Mouse (Mus musculus) erythroblast, adult 5-6 weeks (primary cell): ENCODE data around the gene Cars2. TPM values are rescaled to one million over a fixed set of nuclear protein-coding genes. Genes with fewer than 3 reads are reported as not detected.
"Not testable (repeated sequence)": the region's sequence is repeated elsewhere in the genome, so short reads cannot be mapped to it uniquely, and the experiment has no call there.

Source experiments
- ATAC-seq: replicated peaks from 2 replicates; pipeline ENCODE4 v1.8.0; 2016; ENCODE audit warnings: moderate number of reproducible peaks, mild to moderate bottlenecking, moderate TSS enrichment, inconsistent platforms; ENCODE audit not compliant: poor library complexity, low FRiP score, severe bottlenecking
- total RNA-seq, 2 experiments: library from RNA; stranded (forward) in 1 of 2; stranded (reverse) in 1 of 2; fragments of 150-400 nt in 1 of 2; fragments of 200-764, 138-1000 nt in 1 of 2; gene quantifications; 2 replicates each; pipeline versions ENCODE4 v1.2.3 to v1.2.4; 2015 to 2017; ENCODE audit warnings: low replicate concordance in 2 of 2

Gene Cars2
- total RNA-seq, 2 experiments from 2014 or later, result 3.4 to 8.6 TPM

- peak; percentile 77 for ATAC-seq
Observed at GRCm38 (mm10) chr8:11557768-11558629, 7.4 kb upstream of the Cars2 start.

DNA sequence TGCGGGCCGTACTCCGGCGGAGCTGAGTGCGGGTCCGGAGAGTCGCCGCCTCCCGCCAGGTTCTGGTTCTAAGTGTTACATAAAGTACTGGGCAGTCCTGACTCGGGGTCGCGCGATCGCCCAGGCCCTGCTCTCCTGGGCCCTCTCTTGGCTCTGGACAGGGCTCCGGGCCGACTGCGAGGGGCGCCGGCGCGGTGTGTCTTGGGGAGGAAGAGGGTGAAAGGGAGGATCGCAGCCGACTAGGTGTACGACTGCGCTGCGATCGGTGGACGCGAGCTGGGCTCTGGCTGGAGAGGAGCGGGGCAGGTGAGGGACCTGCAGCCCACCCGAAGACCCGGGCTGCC is 6.8 kb upstream of the Cars2 start:
- ATAC-seq, result peak; percentile 1; the same call in 1 of the 2 replicates

DNA sequence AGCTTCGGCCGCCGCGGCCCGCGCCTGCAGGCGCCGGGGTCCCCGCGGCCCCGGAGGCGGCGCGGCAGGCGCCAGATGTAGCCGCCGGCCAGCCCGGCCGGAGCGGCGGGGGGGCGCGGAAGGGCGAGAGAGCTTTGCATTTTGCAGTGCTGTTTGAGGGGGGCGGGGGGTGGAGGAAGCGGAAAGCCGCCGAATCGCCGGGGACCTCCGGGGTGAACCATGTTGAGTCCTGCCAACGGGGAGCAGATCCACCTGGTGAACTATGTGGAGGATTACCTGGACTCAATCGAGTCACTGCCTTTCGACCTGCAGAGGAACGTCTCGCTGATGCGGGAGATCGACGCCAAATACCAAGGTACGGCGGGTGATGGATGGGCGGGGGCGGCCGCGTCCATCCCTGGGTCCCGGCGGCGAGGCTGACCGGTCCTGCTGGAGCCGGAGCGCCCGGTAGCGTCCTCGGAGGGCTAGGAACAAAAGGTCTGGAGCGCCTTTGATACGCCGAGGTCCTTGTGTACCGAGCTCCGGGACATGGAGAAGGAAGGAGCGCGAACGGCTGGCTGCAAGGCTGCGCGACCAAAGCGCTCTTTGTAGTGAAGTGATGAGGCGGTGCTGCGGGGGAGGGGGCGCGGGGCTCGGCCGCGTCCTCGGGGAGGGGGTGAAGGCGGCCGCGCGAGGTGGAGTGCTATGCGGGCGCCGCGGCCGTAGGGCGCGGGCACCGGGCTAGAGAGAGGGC is 6.3 kb upstream of the Cars2 start:
- ATAC-seq, result no peak

DNA sequence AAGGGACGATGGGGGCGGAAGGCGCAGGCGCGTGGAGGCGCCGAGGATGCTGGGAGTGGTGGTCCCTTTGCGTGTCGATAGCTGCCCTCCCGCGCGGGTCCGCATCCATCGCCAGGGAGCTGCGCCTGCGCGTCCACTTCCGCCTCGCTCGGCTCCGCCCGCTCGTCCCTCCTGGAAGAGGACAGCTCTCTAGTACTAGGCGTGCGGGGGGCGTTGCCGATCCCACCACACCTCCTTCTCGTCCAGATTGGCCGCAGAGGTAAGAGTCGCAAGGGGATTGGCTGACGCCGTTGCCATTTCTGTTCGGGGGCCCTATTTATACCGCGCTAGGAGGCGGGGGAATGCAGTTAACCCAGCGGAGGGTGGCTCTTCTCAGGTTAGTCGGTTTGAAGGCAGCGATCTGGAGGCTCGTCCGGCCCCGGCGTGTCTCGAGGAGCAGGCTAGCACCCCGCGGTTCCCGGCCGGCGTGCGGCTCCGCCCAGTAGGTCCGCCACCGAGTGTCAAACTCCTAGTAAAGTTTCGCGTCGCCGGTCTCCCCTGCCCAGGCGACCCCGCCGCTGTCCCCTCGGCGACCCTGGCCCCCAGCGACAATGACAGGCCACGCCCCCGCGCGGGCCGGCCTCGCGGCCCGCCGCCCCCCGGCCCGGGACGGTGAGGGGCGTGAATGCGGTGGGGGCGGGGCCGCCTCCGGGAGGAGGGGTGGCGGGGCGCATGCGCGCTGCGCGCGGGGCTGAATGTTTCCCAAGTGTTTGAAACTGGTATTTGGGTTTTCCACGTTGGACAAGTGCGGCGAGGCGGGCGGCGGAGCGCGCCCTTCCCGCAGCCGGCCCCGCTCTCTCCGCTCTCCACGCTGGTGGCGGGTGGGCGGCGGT is 5.4 kb upstream of the Cars2 start:
- peak; percentile 70 for ATAC-seq

DNA sequence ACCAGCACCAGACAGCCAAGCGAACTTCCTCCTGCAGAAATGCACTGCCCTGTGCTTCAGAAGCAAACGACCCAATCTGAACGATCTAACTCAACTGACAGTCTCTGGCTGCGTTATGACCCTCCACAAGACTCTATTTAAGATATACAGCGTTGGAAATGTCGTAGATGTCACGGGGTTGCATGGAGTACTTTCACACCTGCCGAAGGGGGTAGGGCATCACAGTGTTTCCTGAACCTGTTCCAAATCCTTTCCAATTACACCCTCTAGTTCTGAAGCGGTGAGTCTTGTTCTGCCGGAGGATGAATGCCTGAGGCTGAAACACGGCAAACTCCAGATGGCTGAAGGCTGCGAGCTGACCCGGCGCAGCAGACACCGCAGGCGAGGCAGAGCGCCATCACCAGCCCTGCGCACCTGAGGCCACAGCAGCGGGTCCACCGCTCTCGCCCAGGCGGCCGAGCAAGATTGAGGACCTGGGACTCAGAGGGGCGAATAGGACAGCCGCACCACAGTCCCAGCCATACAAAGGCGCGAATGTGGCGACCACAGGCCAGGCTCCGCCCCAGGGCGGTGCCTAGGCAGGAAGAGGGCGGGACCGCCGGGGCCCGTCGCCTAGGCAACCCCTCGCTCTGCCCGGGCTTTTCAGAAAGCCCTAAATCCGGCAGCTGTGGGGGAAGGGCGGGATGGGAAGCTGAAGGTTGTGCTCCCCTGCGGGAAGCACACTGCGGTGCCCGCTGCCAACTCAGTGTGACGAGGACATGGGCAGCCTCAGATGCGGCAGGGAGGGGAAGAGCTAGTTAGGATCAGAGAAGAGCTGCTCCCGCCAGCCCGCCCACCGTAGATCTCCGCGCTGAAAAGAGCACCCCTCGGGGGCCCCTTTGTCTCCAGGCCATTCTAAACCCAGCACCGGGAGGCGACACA is 4.5 kb upstream of the Cars2 start, which contains the start of gene Ing1:
Ing1 (plus strand) TSS at position 773 of the 921 bp plus-strand sequence.
- peak; percentile 52 for ATAC-seq

- no peak for ATAC-seq
Observed at GRCm38 (mm10) chr8:11552390-11552789, 1.8 kb upstream of the Cars2 start.

GRCm38 (mm10) chr8:11551497-11551896 is 914 bp upstream of the Cars2 start:
- not testable (repeated sequence) for ATAC-seq

- peak; percentile 66 for ATAC-seq
Observed at GRCm38 (mm10) chr8:11549706-11550105, 877 bp downstream of the Cars2 start.

GRCm38 (mm10) chr8:11547063-11547462 is 3.5 kb downstream of the Cars2 start:
- no peak for ATAC-seq

DNA sequence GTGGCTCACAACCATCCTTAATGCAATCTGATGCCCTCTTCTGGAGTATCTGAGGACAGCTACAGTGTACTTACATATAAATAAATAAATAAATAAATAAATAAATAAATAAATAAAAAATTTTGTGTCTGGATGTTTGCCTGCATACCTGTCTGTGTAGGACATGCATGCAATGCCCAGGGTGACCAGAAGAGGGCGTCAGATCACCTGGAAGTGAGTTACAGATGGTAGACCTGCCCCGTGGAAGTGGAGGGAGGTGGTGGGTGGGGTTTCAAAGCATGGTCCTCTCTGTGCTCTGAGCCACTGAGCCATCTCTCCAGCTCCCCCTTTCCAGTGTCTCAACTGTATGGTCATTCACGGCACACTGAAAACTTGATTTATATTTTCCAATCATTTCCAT is 6.2 kb downstream of the Cars2 start:
- 0 out of 2 replicates have a peak, but pooled peaks have one; percentile 52 for ATAC-seq

- ATAC-seq, result no peak
Observed at GRCm38 (mm10) chr8:11542866-11543265, 7.7 kb downstream of the Cars2 start.

- ATAC-seq, result no peak
Observed at GRCm38 (mm10) chr8:11542031-11542430, 8.6 kb downstream of the Cars2 start.

- ATAC-seq, result no peak
Observed at GRCm38 (mm10) chr8:11540182-11540581, 10.4 kb downstream of the Cars2 start.

GRCm38 (mm10) chr8:11539049-11539448 is 11.5 kb downstream of the Cars2 start:
- ATAC-seq, result no peak

DNA sequence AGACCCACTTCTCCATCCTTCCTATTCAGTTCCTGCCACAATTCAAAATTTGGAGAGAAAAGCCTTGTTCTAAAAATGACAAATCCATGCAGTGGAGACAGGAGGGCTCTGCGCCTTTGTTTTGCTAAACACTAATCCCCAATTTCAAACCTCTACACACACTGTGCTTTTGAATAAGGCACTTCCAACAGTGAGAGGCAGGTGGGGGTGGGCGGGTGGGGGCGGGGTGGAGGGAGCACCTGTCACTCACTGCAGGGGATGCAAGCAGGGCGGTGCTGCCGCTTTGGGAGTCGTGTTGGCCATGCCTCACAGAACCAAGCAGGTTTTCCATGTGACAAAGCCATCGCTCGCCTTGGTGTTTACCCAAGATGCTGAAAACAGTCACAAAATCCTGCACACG is 16.1 kb downstream of the Cars2 start:
- no peak for ATAC-seq

GRCm38 (mm10) chr8:11530849-11531248 is 19.7 kb downstream of the Cars2 start:
- ATAC-seq, result no peak

DNA sequence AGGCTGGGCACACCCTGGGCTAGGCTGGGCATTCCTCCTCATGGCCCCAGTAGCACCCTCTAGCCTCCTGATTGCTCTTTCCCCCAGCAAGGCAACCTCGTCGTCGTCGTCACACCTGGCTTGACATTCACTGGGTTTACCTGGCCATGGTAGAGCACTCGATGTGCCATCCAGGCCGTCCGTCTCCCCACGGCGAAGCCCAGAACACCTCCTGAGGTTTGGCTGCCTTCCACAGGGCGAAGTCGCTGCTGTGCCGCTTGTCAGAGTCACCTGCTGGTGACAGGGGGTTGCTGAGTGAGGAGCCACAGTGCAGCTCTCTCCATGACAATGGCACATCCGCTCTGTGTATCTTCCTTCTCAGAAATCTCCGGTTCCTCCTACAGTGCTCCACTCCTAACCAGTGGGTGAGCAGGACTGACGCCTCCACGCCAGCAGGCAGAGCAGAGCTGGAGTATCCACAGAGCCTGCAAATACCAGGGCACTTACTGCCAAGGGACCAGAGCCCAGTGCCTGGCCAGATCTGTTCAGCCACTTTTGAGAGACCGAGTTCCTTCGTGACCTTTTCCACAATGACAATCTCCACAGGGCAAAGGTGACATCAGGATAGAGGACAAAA is 20.3 kb downstream of the Cars2 start:
- ATAC-seq, result no peak; the same call in 1 of the 2 replicates

DNA sequence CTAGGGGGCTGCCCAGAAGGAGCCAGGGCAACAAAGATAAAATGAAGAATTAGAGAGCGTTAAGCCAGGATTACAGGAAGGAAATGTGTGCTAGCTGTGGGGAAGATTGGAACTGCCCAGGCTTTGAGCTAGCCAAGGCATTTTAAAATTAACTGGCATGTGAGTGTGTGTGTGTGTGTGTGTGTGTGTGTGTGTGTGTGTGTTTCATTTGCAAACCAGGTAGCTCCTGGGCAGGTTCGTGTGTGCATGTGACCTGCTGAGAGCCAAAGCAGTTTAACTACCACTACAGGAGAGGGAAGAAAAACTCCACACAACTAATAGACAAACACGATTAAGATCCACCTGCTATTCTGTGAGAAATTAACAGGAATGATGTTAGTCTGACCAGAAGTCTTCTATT is 27.3 kb downstream of the Cars2 start:
- no peak for ATAC-seq

- ATAC-seq, result no peak
Observed at GRCm38 (mm10) chr8:11518676-11519075, 31.9 kb downstream of the Cars2 start.
